23 mouse cellular contexts compared by ENCODE assay signal in genomic region chr1:180307661-180308060, GRCm38 (mm10). TPM values are rescaled to one million over a fixed set of nuclear protein-coding genes. Genes with fewer than 3 reads are reported as not detected.
DNase-seq lines count a peak whose midpoint lies in the region; ATAC-seq and TF ChIP-seq lines count a peak whose summit lies in the region.
"Had no signal": no experiment of that assay in that cellular context is flagged by ENCODE, and none has a peak within 500 bp of the region (broad histone marks: within the 10 kb centered on the region; RNA-seq: fewer than 3 reads in every experiment).

No protein-coding gene starts in this region.

- WGBS in lung, embryonic 16.5 days = 63% methylated on average over 2 of the region's 2 CpGs
- WGBS in lung, adult 2 months = 66% methylated on average over 2 of the region's 2 CpGs

- no peaks in the 10 kb centered on the region for H3K9me3 ChIP-seq in lung, embryonic 16.5 days (ENCODE audit: control insufficient read depth, low read length)
- H3K9me3 ChIP-seq: embryonic facial prominence, embryonic 12.5 days; G1E; heart, embryonic 13.5 days; hindbrain, embryonic 15.5 days; liver, embryonic 13.5 days; midbrain, embryonic 15.5 days; neural tube, embryonic 15.5 days had no signal

- ATAC-seq in lung, embryonic 16.5 days (ENCODE audit: low read depth) = 0 out of 2 replicates have a peak, but pooled peaks have one; percentile 15
- ATAC-seq: forebrain, postnatal 0 days; lung, postnatal 0 days; midbrain, embryonic 15.5 days had no signal

- no peak overlapping the region for H3K4me2 ChIP-seq in lung, embryonic 16.5 days (ENCODE audit: low read depth, low read length)
- H3K4me2 ChIP-seq: embryonic facial prominence, embryonic 12.5 days; heart, embryonic 13.5 days; hindbrain, embryonic 15.5 days; liver, embryonic 13.5 days; midbrain, embryonic 15.5 days; neural tube, embryonic 15.5 days had no signal

- H3K4me3 ChIP-seq in lung, embryonic 16.5 days (ENCODE audit: low read length) = no peak overlapping the region
- H3K4me3 ChIP-seq in lung, adult 2 months (replicated peaks; ENCODE audit: extremely low read depth, low read depth, low read length) = no peak overlapping the region
- H3K4me3 ChIP-seq: embryonic facial prominence, embryonic 12.5 days; heart, embryonic 13.5 days; hindbrain, embryonic 15.5 days; liver, embryonic 13.5 days; midbrain, embryonic 15.5 days; myocyte; neural tube, embryonic 15.5 days had no signal

- no peaks in the 10 kb centered on the region for H3K36me3 ChIP-seq in lung, embryonic 16.5 days (ENCODE audit: control insufficient read depth, insufficient read depth, low read length)
- H3K36me3 ChIP-seq: embryonic facial prominence, embryonic 12.5 days; G1E; heart, embryonic 13.5 days; hindbrain, embryonic 15.5 days; liver, embryonic 13.5 days; midbrain, embryonic 15.5 days; neural tube, embryonic 15.5 days had no signal

- peak; percentile 39 for DNase-seq in adrenal gland, adult 2 months
- no peak for DNase-seq in adrenal gland, adult 18-20 months (ENCODE audit: low spot score in 2 of 2)
- no peak for DNase-seq in lung, adult 2 months
- peak; percentile 70 for DNase-seq in fat pad, adult 2 months (ENCODE audit: extremely low read depth, low read depth, low spot score)
- DNase-seq in naive thymus-derived CD4-positive, alpha-beta T cell, adult 2 months (ENCODE audit: low read depth) = peak; percentile 53
- DNase-seq in kidney, postnatal 4 days = no peak
- no peak for DNase-seq in gastrocnemius, postnatal 4 days (ENCODE audit: low spot score in 2 of 2)
- DNase-seq: cerebellum, adult 8-10 months; forebrain, postnatal 0 days; kidney, adult 8-10 months; kidney, postnatal 14 days; liver, embryonic 13.5 days; right cerebral cortex, postnatal 14 days; thymus, postnatal 14 days had no signal

- no peak overlapping the region for H3K27ac ChIP-seq in lung, embryonic 16.5 days (ENCODE audit: low read length)
- H3K27ac ChIP-seq: embryonic facial prominence, embryonic 12.5 days; heart, embryonic 13.5 days; hindbrain, embryonic 15.5 days; liver, embryonic 13.5 days; midbrain, embryonic 15.5 days; neural tube, embryonic 15.5 days had no signal

- no peak for TF ChIP-seq CTCF in lung, adult 2 months (IDR thresholded peaks at IDR 0.05; ENCODE audit: insufficient read depth, low read length)

- TF ChIP-seq POLR2A in lung, adult 2 months (IDR thresholded peaks at IDR 0.05; ENCODE audit: borderline replicate concordance, extremely low read depth, low read depth, low read length) = no peak

- no peak overlapping the region for H3K9ac ChIP-seq in lung, embryonic 16.5 days (ENCODE audit: low read length)
- H3K9ac ChIP-seq: embryonic facial prominence, embryonic 12.5 days; forebrain, postnatal 0 days; heart, embryonic 13.5 days; hindbrain, embryonic 15.5 days; liver, embryonic 13.5 days; midbrain, embryonic 15.5 days; neural tube, embryonic 15.5 days had no signal

- peaks cover 6% of the 10 kb centered on the region for H3K4me1 ChIP-seq in lung, embryonic 16.5 days (replicated peaks; ENCODE audit: control insufficient read depth, insufficient read depth, low read length)
- H3K4me1 ChIP-seq in lung, adult 2 months (ENCODE audit: control insufficient read depth, insufficient read depth, low read length) = peaks cover 9% of the 10 kb centered on the region

- H3K27me3 ChIP-seq in lung, embryonic 16.5 days (ENCODE audit: control insufficient read depth, insufficient read depth, low read depth, low read length) = no peaks in the 10 kb centered on the region
- H3K27me3 ChIP-seq: embryonic facial prominence, embryonic 12.5 days; heart, embryonic 13.5 days; hindbrain, embryonic 15.5 days; neural tube, embryonic 15.5 days had no signal

RNA-seq across cellular contexts. Expression of gene Itpkb, which starts 22.6 kb away (rescaled TPM):
- 10 to 100 TPM; 45.6 to 76.4 TPM for total RNA-seq in adrenal gland, adult 2 months (2021)
- polyA plus RNA-seq in adrenal gland, adult 2 months (2012; rRNA removed) = 22.6 and 25.3 TPM in 2 replicates
- total RNA-seq in adrenal gland, adult 18-20 months (2021) = 10 to 100 TPM; 49.3 to 58.6 TPM
- polyA plus RNA-seq in lung, embryonic 16.5 days (2015; fragmentation: Nextera tagmentation; extraction: Ambion mirVana) = 9.4 and 10.6 TPM in 2 replicates
- 51.3 and 55.6 TPM in 2 replicates for polyA plus RNA-seq in lung, adult 2 months (2012; rRNA removed)
- 10 to 100 TPM; 43.3 to 46.1 TPM for total RNA-seq in gastrocnemius, postnatal 4 days (2021)

RNA-seq across cellular contexts. Expression of gene Psen2, which starts 44.4 kb away (rescaled TPM):
- 10 to 100 TPM; 32.4 to 33.5 TPM for total RNA-seq in adrenal gland, adult 2 months (2021)
- 60.5 and 75.3 TPM in 2 replicates for polyA plus RNA-seq in adrenal gland, adult 2 months (2012; rRNA removed)
- total RNA-seq in adrenal gland, adult 18-20 months (2021) = 10 to 100 TPM; 29.0 to 33.0 TPM
- polyA plus RNA-seq in lung, embryonic 16.5 days (2015; fragmentation: Nextera tagmentation; extraction: Ambion mirVana) = 13.2 and 14.6 TPM in 2 replicates
- 70.0 and 74.4 TPM in 2 replicates for polyA plus RNA-seq in lung, adult 2 months (2012; rRNA removed)
- 10 to 100 TPM; 13.6 to 13.8 TPM for total RNA-seq in gastrocnemius, postnatal 4 days (2021)

Comparison
In these comparisons a context has a peak if more than half of its experiments do, and no peak if none do; other contexts are left out.
1. DNase-seq: peak in adrenal gland, adult 2 months (single experiment), fat pad, adult 2 months (single experiment) and naive thymus-derived CD4-positive, alpha-beta T cell, adult 2 months (single experiment); none in adrenal gland, adult 18-20 months (0 of 2), lung, adult 2 months (single experiment), kidney, postnatal 4 days (0 of 2) and gastrocnemius, postnatal 4 days (0 of 2).